Comparison of ENCODE assay signal across 10 mouse cellular contexts in the genomic region with DNA sequence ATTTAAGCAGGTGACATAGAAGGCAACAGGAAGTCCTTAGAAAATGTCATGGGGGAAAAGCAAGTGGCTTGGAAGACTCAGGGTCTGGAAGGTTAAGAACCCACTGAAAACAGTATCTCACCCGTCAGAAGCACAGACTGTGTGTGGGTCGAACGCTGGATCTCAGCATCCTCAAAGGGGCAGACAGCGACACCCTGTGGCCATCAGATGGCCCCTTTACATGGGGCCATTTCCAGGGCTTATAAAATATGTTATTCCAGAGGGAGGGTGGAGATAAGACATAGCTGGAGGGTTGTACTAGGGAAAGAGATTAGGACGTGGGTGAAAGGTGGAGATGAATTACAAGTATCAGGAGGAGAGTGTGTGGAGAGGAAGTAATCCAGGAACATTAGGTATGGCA. TPM values are rescaled to one million over a fixed set of nuclear protein-coding genes. Genes with fewer than 3 reads are reported as not detected.
A peak's percentile ranks its signal among the peaks of the same experiment; 100 is the strongest.
DNase-seq lines count a peak whose midpoint lies in the region; ATAC-seq and TF ChIP-seq lines count a peak whose summit lies in the region.
"Had no signal": no experiment of that assay in that cellular context is flagged by ENCODE, and none has a peak within 500 bp of the region (broad histone marks: within the 10 kb centered on the region; RNA-seq: fewer than 3 reads in every experiment).

No protein-coding gene starts in this region.

- H3K27me3 ChIP-seq in forebrain, postnatal 0 days (ENCODE audit: insufficient read depth, low read length), result no peaks in the 10 kb centered on the region
- no peaks in the 10 kb centered on the region for H3K27me3 ChIP-seq in forebrain, embryonic 13.5 days
- H3K27me3 ChIP-seq in midbrain, embryonic 10.5 days (ENCODE audit: low read depth, poor library complexity, severe bottlenecking), result no peaks in the 10 kb centered on the region
- no peaks in the 10 kb centered on the region for H3K27me3 ChIP-seq in midbrain, embryonic 16.5 days (ENCODE audit: control insufficient read depth, insufficient read depth, low read depth, low read length)

- no peak overlapping the region for H3K4me2 ChIP-seq in forebrain, postnatal 0 days (ENCODE audit: low read depth)
- H3K4me2 ChIP-seq in forebrain, embryonic 13.5 days, result no peak overlapping the region
- H3K4me2 ChIP-seq in midbrain, embryonic 16.5 days (ENCODE audit: low read length), result no peak overlapping the region
- H3K4me2 ChIP-seq: heart, embryonic 13.5 days had no signal

- H3K9ac ChIP-seq in forebrain, postnatal 0 days, result no peak overlapping the region
- no peak overlapping the region for H3K9ac ChIP-seq in forebrain, embryonic 13.5 days
- no peak overlapping the region for H3K9ac ChIP-seq in midbrain, embryonic 16.5 days (ENCODE audit: low read depth, low read length)
- H3K9ac ChIP-seq: heart, embryonic 13.5 days had no signal

- no peaks in the 10 kb centered on the region for H3K9me3 ChIP-seq in forebrain, postnatal 0 days (ENCODE audit: low read length)
- no peaks in the 10 kb centered on the region for H3K9me3 ChIP-seq in forebrain, embryonic 13.5 days (replicated peaks)
- no peaks in the 10 kb centered on the region for H3K9me3 ChIP-seq in midbrain, embryonic 10.5 days (replicated peaks)
- no peaks in the 10 kb centered on the region for H3K9me3 ChIP-seq in midbrain, embryonic 16.5 days (replicated peaks; ENCODE audit: control insufficient read depth, low read length, poor library complexity, severe bottlenecking)
- H3K9me3 ChIP-seq: heart, embryonic 13.5 days had no signal

- no peaks in the 10 kb centered on the region for H3K36me3 ChIP-seq in forebrain, postnatal 0 days (ENCODE audit: insufficient read depth)
- no peaks in the 10 kb centered on the region for H3K36me3 ChIP-seq in forebrain, embryonic 13.5 days (ENCODE audit: poor library complexity, severe bottlenecking)
- no peaks in the 10 kb centered on the region for H3K36me3 ChIP-seq in midbrain, embryonic 10.5 days
- H3K36me3 ChIP-seq in midbrain, embryonic 16.5 days (ENCODE audit: control insufficient read depth, insufficient read depth, low read length), result no peaks in the 10 kb centered on the region
- H3K36me3 ChIP-seq: heart, embryonic 13.5 days had no signal

- TF ChIP-seq CTCF in forebrain, postnatal 0 days (IDR thresholded peaks at IDR 0.05; ENCODE audit: low read depth), result peak; percentile 53

- no peak overlapping the region for H3K4me3 ChIP-seq in forebrain, postnatal 0 days (ENCODE audit: low read depth, low read length)
- no peak overlapping the region for H3K4me3 ChIP-seq in forebrain, embryonic 13.5 days
- H3K4me3 ChIP-seq in midbrain, embryonic 10.5 days, result no peak overlapping the region
- no peak overlapping the region for H3K4me3 ChIP-seq in midbrain, embryonic 16.5 days (ENCODE audit: low read depth, low read length)
- H3K4me3 ChIP-seq: heart, embryonic 13.5 days had no signal

- WGBS in forebrain, postnatal 0 days, result 14% methylated on average over 5 of the region's 5 CpGs
- WGBS in forebrain, embryonic 13.5 days, result 18% methylated on average over 5 of the region's 5 CpGs
- WGBS in midbrain, embryonic 10.5 days, result 30% methylated on average over 5 of the region's 5 CpGs
- 13% methylated on average over 5 of the region's 5 CpGs for WGBS in midbrain, embryonic 16.5 days

- no peaks in the 10 kb centered on the region for H3K4me1 ChIP-seq in forebrain, postnatal 0 days (ENCODE audit: insufficient read depth)
- H3K4me1 ChIP-seq in forebrain, embryonic 13.5 days, result no peaks in the 10 kb centered on the region
- no peaks in the 10 kb centered on the region for H3K4me1 ChIP-seq in midbrain, embryonic 10.5 days
- H3K4me1 ChIP-seq in midbrain, embryonic 16.5 days (ENCODE audit: control insufficient read depth, insufficient read depth, low read length), result no peaks in the 10 kb centered on the region
- H3K4me1 ChIP-seq: heart, embryonic 13.5 days had no signal

- DNase-seq in forebrain, postnatal 0 days, result peak; percentile 5
- DNase-seq in midbrain, embryonic 10.5 days (ENCODE audit: low spot score), result peak; percentile 15
- DNase-seq in cerebellum, adult 9-10 months, result peak; percentile 25
- DNase-seq in mesoderm, embryonic 11.5 days (ENCODE audit: low read depth, low spot score), result peak; percentile 19
- no peak for DNase-seq in thymus, postnatal 14 days
- no peak for DNase-seq in gastrocnemius, adult 18-20 months (ENCODE audit: low spot score)

- no peak for ATAC-seq in forebrain, postnatal 0 days
- no peak for ATAC-seq in forebrain, embryonic 13.5 days
- no peak for ATAC-seq in midbrain, embryonic 16.5 days

- H3K27ac ChIP-seq in forebrain, postnatal 0 days (ENCODE audit: low read depth, low read length), result no peak overlapping the region
- H3K27ac ChIP-seq in forebrain, embryonic 13.5 days, result no peak overlapping the region
- no peak overlapping the region for H3K27ac ChIP-seq in midbrain, embryonic 10.5 days (replicated peaks)
- no peak overlapping the region for H3K27ac ChIP-seq in midbrain, embryonic 16.5 days (ENCODE audit: low read length)
- H3K27ac ChIP-seq: heart, embryonic 13.5 days had no signal

RNA-seq across cellular contexts. Expression of a gene that starts 0.9 kb away (rescaled TPM):
- not detected in 2 replicates for total RNA-seq in forebrain, postnatal 0 days (2014; rRNA removed)
- polyA plus RNA-seq in forebrain, postnatal 0 days (2015; fragmentation: Nextera tagmentation; extraction: Ambion mirVana), result 0.24 TPM in 1 of 2 replicates, not detected in the other
- polyA plus RNA-seq in forebrain, embryonic 13.5 days (2015; fragmentation: Nextera tagmentation; extraction: Ambion mirVana), result not detected in 2 replicates
- polyA plus RNA-seq in midbrain, embryonic 10.5 days (2016; fragmentation: Nextera tagmentation; extraction: Ambion mirVana), result 0.29 TPM in 1 of 2 replicates, not detected in the other
- 0.30 TPM in 1 of 2 replicates, not detected in the other for polyA plus RNA-seq in midbrain, embryonic 16.5 days (2015; fragmentation: Nextera tagmentation; extraction: Ambion mirVana)
- not detected for total RNA-seq in gastrocnemius, adult 18-20 months (2021)
- polyA plus RNA-seq: heart, embryonic 13.5 days; limb, embryonic 14.5 days had no signal

RNA-seq across cellular contexts. Expression of a gene that starts 16.2 kb away (rescaled TPM):
- not detected in 2 replicates for total RNA-seq in forebrain, postnatal 0 days (2014; rRNA removed)
- polyA plus RNA-seq in forebrain, postnatal 0 days (2015; fragmentation: Nextera tagmentation; extraction: Ambion mirVana), result not detected in 2 replicates
- polyA plus RNA-seq in forebrain, embryonic 13.5 days (2015; fragmentation: Nextera tagmentation; extraction: Ambion mirVana), result not detected in 2 replicates
- polyA plus RNA-seq in midbrain, embryonic 10.5 days (2016; fragmentation: Nextera tagmentation; extraction: Ambion mirVana), result not detected in 2 replicates
- polyA plus RNA-seq in midbrain, embryonic 16.5 days (2015; fragmentation: Nextera tagmentation; extraction: Ambion mirVana), result not detected in 2 replicates
- total RNA-seq in gastrocnemius, adult 18-20 months (2021), result not detected
- polyA plus RNA-seq: heart, embryonic 13.5 days; limb, embryonic 14.5 days had no signal

RNA-seq across cellular contexts. Expression of a gene that starts 24.0 kb away (rescaled TPM):
- 78.0 and 92.6 TPM in 2 replicates for total RNA-seq in forebrain, postnatal 0 days (2014; rRNA removed)
- polyA plus RNA-seq in forebrain, postnatal 0 days (2015; fragmentation: Nextera tagmentation; extraction: Ambion mirVana), result 79.2 and 106 TPM in 2 replicates
- 44.1 and 55.6 TPM in 2 replicates for polyA plus RNA-seq in forebrain, embryonic 13.5 days (2015; fragmentation: Nextera tagmentation; extraction: Ambion mirVana)
- 6.4 and 13.2 TPM in 2 replicates for polyA plus RNA-seq in midbrain, embryonic 10.5 days (2016; fragmentation: Nextera tagmentation; extraction: Ambion mirVana)
- polyA plus RNA-seq in midbrain, embryonic 16.5 days (2015; fragmentation: Nextera tagmentation; extraction: Ambion mirVana), result 113 and 128 TPM in 2 replicates
- 10 to 100 TPM; 21.9 to 41.2 TPM for total RNA-seq in gastrocnemius, adult 18-20 months (2021)

RNA-seq across cellular contexts. Expression of a gene that starts 24.8 kb away (rescaled TPM):
- total RNA-seq in forebrain, postnatal 0 days (2014; rRNA removed), result not detected in 2 replicates
- not detected in 2 replicates for polyA plus RNA-seq in forebrain, postnatal 0 days (2015; fragmentation: Nextera tagmentation; extraction: Ambion mirVana)
- not detected in 2 replicates for polyA plus RNA-seq in forebrain, embryonic 13.5 days (2015; fragmentation: Nextera tagmentation; extraction: Ambion mirVana)
- polyA plus RNA-seq in midbrain, embryonic 10.5 days (2016; fragmentation: Nextera tagmentation; extraction: Ambion mirVana), result not detected in 2 replicates
- polyA plus RNA-seq in midbrain, embryonic 16.5 days (2015; fragmentation: Nextera tagmentation; extraction: Ambion mirVana), result not detected in 2 replicates
- not detected for total RNA-seq in gastrocnemius, adult 18-20 months (2021)
- polyA plus RNA-seq: heart, embryonic 13.5 days; limb, embryonic 14.5 days had no signal

RNA-seq across cellular contexts. Expression of a gene that starts 37.3 kb away (rescaled TPM):
- not detected in 2 replicates for total RNA-seq in forebrain, postnatal 0 days (2014; rRNA removed)
- polyA plus RNA-seq in forebrain, postnatal 0 days (2015; fragmentation: Nextera tagmentation; extraction: Ambion mirVana), result not detected in 2 replicates
- not detected in 2 replicates for polyA plus RNA-seq in forebrain, embryonic 13.5 days (2015; fragmentation: Nextera tagmentation; extraction: Ambion mirVana)
- not detected in 2 replicates for polyA plus RNA-seq in midbrain, embryonic 10.5 days (2016; fragmentation: Nextera tagmentation; extraction: Ambion mirVana)
- polyA plus RNA-seq in midbrain, embryonic 16.5 days (2015; fragmentation: Nextera tagmentation; extraction: Ambion mirVana), result not detected in 2 replicates
- not detected for total RNA-seq in gastrocnemius, adult 18-20 months (2021)
- polyA plus RNA-seq: heart, embryonic 13.5 days; limb, embryonic 14.5 days had no signal

Comparison
In these comparisons a context has a peak if more than half of its experiments do, and no peak if none do; other contexts are left out.
1. DNase-seq: peak in forebrain, postnatal 0 days (single experiment), midbrain, embryonic 10.5 days (single experiment), cerebellum, adult 9-10 months (single experiment) and mesoderm, embryonic 11.5 days (single experiment); none in thymus, postnatal 14 days (single experiment) and gastrocnemius, adult 18-20 months (single experiment).